Mouse (Mus musculus) thymus, adult 18-20 months (tissue): ENCODE results near the gene Lpar3.

Source experiments
- DNase-seq, 2 experiments: peaks; one replicate each; pipeline ENCODE4 v3.0.0; 2022; ENCODE audit warnings: mixed read lengths in 2 of 2

The Lpar3 gene

DNA sequence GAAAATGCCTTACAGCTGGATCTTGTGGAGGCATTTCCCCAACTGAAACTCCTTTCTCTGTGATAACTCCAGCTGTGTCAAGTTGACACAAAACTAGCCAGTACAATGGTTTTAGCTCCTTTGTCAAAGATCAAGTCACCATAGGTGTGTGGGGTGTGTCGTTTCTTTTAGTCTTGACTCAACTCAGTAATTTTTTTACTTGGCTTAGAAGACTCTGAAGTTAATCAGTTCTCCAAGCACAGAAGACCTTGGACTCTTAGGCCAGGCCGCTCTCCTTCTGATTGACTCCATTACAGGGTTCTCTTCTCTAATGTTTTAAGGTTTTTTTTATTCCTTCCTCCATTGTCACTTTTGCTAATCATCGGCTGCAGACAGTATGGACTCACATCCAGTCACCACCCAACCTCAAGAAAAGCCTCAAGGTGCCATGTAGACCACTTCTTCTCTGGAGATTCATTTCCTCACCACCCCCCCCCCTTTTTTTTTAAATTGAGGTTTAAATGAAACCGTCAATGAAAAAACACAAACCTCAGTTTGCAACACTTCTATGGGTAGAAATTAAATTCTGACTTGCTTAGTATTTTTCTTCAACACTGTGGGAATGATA, 9.5 kb upstream of the Lpar3 start:
- DNase-seq, result no peak

DNA sequence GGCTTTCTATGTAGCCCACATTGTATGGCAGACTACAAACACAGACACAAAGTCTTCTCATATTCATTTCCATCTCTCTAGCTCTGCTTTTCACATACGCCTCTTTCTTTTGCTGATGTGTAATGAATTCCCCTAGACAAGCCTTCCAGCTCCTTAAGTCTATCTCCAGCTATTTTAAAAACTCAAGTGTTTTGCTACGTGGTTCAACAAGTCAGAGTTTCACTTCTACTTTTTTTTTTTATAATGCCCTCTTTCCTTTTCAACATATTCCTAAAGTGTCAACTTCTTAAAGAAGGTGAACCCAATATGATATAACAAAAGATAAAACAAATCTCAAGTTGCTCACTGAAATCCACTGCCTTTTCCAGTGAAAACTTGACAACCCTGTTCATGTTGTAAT, 8.8 kb upstream of the Lpar3 start:
- DNase-seq, result no peak

DNA sequence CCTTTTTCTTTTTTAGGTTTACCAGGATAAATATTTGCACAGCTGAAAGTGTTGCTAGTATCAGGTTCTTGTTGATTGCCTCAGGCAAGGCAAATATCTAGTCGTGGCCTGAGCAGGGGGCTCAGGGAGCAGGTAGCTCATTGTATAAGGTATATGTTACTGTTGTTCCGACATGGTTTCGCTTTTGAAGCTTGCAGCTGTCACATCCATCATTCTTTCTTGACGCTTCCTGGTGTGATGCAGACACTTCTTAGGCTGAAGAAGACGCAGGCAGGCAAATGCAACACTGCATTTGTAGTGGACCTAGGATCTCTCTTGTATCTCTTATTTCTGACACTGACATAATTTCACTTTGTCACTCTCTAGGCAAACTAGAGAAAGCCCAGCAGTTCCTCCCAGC, 7.4 kb upstream of the Lpar3 start:
- DNase-seq, result no peak

DNA sequence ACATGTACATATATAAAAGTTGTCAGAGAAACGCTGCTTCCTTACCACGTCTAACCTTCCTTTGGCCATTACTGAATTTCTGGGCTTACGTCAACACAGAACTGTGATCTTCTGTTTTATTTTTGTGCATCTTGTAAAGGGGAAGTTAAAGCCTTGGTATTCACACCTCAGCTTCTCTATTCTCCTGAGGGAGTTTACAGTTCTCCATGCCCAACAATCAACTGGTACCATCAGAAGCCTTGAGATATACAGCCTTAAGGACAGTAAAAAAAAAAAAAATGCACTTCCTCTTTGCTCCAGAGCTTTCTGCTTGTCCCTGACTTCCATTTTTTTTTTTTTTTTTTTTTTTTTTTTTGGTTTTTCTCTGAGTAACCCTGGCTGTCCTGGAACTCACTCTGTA, 4.2 kb upstream of the Lpar3 start:
- DNase-seq, result no peak

DNA sequence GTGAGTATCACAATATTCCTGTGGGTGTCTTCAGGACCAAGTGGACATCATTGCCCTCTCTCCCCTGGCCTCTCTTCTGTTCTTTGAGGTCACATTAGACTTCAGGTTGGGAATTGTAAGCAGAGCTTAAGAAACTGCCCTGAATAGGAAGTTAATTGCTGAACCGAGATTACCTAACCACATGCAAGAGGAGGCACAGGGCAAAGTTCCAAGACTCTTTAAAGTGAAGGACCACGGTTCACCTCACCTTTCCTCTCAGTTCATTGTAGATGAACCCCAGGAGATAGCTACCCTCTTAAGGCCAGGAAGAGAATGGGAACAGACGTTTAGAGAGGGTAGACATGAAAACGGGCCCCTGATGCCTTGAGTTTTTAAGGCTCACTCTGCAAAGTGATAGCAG, 3.5 kb downstream of the Lpar3 start:
- DNase-seq, result no peak

DNA sequence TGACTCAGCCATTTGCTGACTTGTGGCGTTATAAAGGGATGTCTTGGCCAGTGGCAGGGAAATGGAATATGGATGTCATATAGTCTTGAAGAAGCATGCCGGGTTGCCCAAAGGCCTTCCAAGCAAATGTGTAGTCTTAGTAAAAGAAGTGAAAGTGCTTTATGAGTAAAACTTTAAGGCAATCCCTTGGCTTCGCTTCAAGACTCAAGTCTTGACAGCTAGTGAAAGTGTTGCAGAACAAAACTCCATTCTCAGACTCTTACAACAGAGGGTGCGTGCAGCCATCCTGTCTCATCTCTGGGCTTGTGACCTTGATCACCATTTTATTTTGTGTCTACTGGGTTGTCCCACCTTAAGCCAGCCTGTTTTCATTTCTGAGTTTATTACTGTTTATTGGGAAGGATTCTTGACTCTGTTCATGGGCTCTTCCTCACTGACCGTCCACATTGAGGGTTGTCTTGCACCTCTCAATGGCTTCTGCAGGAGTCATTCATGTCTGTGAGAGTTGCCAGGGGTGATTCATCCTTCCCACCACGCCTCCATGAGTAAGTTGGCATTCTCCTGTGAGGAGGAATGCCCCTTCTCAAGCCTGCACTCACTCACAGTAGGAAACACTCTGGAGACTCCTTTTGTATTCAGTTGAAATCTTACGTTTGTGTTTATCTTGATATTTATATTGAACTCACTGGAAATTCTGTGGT, 4.4 kb downstream of the Lpar3 start:
- DNase-seq, result no peak

GRCm38 (mm10) chr3:146227427-146227826, 6.7 kb downstream of the Lpar3 start:
- DNase-seq, result no peak

- no peak for DNase-seq
Measured at GRCm38 (mm10) chr3:146228559-146229310, 8.0 kb downstream of the Lpar3 start.

DNA sequence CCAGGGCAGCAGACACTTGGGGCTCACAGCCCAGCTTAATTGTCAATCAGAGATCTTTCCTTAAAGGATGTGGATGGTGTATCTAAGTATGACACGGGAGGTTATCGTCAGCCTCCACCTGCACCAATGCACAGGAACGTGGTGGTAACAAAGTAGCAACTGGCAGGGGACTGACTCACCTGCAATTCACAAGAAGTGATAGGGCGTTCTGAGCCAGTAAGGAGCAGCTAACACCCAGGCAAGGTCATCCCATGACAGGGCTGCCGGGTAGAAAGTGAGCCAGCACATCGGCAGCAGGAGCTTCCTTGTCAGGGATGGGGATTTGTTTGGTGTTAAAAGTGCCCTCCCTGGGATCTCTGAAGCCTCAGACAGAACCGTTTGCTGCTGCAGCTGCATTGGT, 11.9 kb downstream of the Lpar3 start:
- DNase-seq, result no peak

DNA sequence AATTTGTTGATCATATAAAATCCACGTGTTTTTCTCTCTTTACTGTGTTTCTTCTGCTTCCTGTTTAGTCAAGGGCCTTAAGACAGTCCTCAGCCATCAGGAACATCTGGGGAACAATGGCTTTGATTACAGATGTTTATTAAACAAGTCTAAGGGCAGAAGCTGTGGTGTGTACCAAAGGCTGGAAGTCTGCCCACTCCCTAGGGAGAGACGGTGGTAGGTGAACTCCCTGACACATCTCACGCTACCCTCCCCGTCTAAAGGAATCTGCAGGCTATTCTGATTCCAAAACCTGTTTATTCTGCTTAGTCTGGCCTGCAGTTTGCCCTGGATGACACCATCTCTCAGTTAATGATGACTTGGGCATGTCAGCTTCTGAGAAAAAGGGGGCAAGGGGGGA, 13.0 kb downstream of the Lpar3 start:
- DNase-seq, result no peak

DNA sequence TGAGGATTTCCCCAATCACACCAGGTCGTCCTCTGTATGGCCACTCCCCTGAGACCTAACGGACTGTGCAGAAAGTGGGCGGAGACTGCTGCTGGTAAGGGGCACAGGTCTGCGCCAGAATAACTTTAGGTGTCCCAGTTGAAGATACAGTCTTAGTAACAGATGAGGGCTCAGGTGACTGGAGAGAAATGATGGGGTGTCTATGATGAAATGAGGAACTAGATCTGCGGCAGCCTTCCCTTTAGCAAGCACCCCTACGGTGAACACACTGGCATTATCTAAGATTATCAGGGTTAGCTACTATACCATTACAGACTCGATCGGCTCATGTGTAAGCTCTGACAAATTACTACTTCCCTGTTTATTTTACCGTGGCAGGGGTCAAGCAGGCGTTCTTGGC, 13.8 kb downstream of the Lpar3 start:
- no peak for DNase-seq

DNA sequence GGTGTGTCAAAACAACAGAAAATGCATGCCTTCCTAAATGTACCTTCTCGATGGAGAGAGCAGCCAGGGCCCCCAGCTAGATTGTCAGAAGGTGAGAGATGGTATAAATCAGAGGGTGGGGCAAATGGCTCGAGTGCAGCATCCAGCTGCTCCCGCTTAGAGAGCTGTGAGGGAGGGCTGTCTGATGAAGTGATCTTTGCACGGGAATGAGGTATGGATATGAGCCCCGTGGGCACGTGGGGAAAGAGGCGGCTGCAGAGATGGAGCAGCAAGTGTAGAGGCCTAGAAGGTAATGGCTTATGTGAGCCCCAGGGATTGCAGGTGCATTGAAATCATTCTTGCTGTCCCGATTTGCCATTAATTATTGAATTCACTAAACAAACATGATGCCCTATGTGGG, 15.5 kb downstream of the Lpar3 start:
- no peak for DNase-seq

GRCm38 (mm10) chr3:146237676-146238075, 16.9 kb downstream of the Lpar3 start:
- DNase-seq, result no peak

GRCm38 (mm10) chr3:146244630-146245029, 23.9 kb downstream of the Lpar3 start:
- DNase-seq, result no peak

GRCm38 (mm10) chr3:146246557-146246956, 25.8 kb downstream of the Lpar3 start:
- DNase-seq, result no peak

- no peak for DNase-seq
Measured at GRCm38 (mm10) chr3:146246992-146247391, 26.2 kb downstream of the Lpar3 start.

- DNase-seq, result no peak
Measured at GRCm38 (mm10) chr3:146249895-146250294, 29.1 kb downstream of the Lpar3 start.

- no peak for DNase-seq
Measured at GRCm38 (mm10) chr3:146251771-146252170, 31.0 kb downstream of the Lpar3 start.

DNA sequence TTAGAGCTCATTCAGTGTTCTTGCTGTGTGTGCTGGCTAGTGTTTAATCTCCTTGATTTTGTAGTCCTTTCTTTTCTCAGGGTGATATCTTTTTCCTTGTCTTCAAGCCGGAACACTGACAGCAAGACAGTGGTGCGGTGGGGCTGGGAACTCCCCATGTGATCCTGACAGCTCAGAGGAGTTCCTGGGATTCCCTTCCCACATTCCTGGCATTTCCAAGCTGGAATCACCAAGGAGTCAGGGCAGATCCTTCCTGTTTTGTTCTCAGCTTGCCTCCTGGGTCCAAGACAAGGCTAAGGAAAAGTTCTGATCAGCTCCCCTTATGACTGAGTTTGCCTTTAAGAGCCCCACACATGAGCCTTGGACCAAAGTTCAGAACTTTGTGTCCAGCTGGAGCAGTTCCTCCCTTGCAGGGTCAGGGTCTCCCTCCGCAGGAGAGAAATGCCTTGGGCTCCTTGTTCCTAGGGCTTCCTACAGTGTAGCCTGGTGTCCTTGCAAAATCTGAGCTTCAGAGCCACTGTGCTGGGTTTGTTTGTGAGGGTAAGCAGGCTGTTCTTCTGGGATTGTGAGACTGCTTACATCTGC, 33.1 kb downstream of the Lpar3 start:
- no peak for DNase-seq

- DNase-seq, result no peak
Measured at GRCm38 (mm10) chr3:146255123-146255522, 34.4 kb downstream of the Lpar3 start.

DNA sequence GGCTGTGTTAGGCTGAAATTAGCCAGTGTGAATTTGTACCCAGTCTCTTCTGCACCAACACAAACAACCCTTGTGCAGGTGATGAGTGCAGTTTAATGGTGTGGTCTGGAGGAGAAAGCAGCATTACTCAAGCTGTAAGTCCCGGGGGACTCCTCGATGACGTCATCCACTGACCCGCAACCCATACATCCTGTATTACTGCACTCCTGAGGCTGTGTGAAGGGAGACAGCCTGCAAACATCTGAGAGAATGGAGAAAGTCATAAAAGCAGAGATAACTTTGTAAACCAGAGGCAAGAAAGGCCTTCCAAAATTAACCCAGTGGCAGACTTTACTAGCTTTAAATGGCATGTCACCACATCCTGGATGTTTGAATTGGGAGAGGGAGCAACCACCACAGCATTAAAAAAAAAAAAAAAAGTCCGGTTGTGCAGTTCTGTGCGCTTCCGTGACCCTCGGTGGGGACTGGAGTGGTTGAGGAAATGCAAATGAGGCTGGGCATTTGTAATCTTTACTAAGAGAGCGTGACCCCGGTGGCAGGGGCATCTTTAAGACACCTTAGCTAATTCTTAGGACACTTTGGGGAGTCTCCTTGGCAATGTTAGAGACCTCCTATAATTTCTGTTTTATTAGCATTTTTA, 36.8 kb downstream of the Lpar3 start:
- DNase-seq, result no peak

DNA sequence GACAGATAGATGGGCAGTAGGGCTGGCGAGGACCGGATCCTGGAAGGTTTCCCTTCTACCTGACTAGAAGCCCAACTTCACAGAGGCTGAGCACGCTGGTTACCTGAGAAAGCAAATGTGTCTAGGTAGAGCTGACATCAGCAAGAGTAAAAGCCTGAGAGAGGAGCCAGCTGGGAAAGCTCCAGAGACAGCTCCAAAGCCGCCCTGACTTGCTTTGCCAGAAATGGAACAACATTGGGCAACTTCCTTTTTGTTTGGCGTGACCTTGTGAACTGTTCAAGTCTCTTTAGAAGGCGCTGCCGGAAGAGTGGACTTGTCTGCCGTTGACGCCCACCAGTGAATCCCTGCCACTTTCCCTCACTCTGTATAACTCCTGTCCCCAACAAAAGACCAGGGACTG, 39.4 kb downstream of the Lpar3 start:
- DNase-seq, result no peak

DNA sequence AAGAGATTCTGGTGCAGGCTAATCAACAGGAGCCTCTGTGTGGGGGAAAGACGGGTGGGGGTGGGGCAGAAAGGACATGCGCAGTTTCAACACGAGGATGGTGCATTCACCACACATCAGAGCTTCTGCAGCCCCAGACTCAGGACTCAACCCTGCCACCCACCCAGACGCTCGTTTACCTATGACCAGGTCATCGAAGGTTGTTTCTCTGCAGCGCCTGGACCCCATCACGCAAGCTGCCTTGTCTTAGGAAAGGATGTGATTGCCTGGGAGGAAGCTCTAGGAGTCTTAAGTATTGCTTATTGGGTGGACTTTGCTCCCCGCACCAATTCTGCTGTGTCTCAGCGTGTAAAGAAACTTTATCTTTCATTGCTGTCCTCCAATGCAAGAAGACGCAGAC, 40.1 kb downstream of the Lpar3 start:
- DNase-seq, result no peak
